Mouse (Mus musculus): ENCODE data around the gene Vars. TPM values are rescaled to one million over a fixed set of nuclear protein-coding genes. Genes with fewer than 3 reads are reported as not detected.
"Not testable (repeated sequence)": the region's sequence is repeated elsewhere in the genome, so short reads cannot be mapped to it uniquely, and the experiment has no call there.

The Vars gene
- polyA plus RNA-seq, 1 experiment from 2014 or later, result 55.7 TPM

GRCm38 (mm10) chr17:35029691-35030532, 29.1 kb downstream of the Vars start:
- no peaks in the 10 kb centered on the region for H3K9me3 ChIP-seq (replicated peaks; ENCODE audit: control insufficient read depth, low read length)
- H3K27ac ChIP-seq (ENCODE audit: low read depth, low read length), result no peak overlapping the region
- 0 out of 2 replicates have a peak overlapping the region, but pooled peaks have one; percentile 1 for H3K4me3 ChIP-seq (ENCODE audit: low read depth, low read length)
- H3K27me3 ChIP-seq (ENCODE audit: control insufficient read depth, insufficient read depth, low read length), result no peaks in the 10 kb centered on the region
- H3K36me3 ChIP-seq (ENCODE audit: control insufficient read depth, insufficient read depth, low read length), result no peaks in the 10 kb centered on the region
- 0 out of 2 replicates have a peak overlapping the region, but pooled peaks have one; percentile 34 for H3K9ac ChIP-seq (ENCODE audit: low read depth, low read length)
- ATAC-seq (replicated peaks; ENCODE audit: insufficient number of reproducible peaks, low FRiP score, low TSS enrichment), result no peak
- WGBS (ENCODE audit: insufficient replicate concordance), result 37% methylated on average over 19 of the region's 19 CpGs
- H3K4me2 ChIP-seq, result peak overlapping the region; percentile 14; the same call in 1 of the 2 replicates
- H3K4me1 ChIP-seq (ENCODE audit: control insufficient read depth, insufficient read depth, low read length), result peaks cover 15% of the 10 kb centered on the region

DNA sequence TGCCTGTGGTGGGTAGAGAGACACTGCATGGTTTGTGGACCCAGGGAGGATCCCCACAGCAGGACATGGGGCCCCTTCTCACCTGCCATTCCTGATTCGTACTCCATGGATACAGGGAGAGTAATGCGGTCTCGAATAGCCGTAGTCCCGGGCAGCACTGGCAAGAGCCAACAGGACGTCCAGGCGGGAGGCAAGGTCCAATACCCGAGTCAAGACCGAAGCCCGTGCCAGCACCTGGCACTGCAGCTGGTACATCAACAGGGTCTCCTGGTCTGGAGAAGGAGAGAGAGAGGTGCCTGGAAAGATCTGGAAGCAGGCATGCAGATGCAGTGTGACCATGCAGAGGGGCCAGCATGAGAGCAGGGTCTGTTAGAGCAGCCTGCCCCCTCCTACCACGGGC, 30.5 kb downstream of the Vars start:
- Histone ChIP-seq H3K36me3 (ENCODE audit: control insufficient read depth, insufficient read depth, low read length) (no peaks in the 10 kb centered on the region), H3K4me1 (ENCODE audit: control insufficient read depth, insufficient read depth, low read length) (peaks cover 13% of the 10 kb centered on the region), H3K27me3 (ENCODE audit: control insufficient read depth, insufficient read depth, low read length) (no peaks in the 10 kb centered on the region), H3K4me3 (ENCODE audit: low read depth, low read length) (no peak overlapping the region), H3K4me2 (no peak overlapping the region), H3K9me3 (replicated peaks; ENCODE audit: control insufficient read depth, low read length) (no peaks in the 10 kb centered on the region), H3K9ac (ENCODE audit: low read depth, low read length) (0 out of 2 replicates have a peak overlapping the region, but pooled peaks have one; percentile 34), H3K27ac (ENCODE audit: low read depth, low read length) (no peak overlapping the region)
- ATAC-seq (replicated peaks; ENCODE audit: insufficient number of reproducible peaks, low FRiP score, low TSS enrichment), result no peak
- WGBS (ENCODE audit: insufficient replicate concordance), result 83% methylated on average over 11 of the region's 11 CpGs

DNA sequence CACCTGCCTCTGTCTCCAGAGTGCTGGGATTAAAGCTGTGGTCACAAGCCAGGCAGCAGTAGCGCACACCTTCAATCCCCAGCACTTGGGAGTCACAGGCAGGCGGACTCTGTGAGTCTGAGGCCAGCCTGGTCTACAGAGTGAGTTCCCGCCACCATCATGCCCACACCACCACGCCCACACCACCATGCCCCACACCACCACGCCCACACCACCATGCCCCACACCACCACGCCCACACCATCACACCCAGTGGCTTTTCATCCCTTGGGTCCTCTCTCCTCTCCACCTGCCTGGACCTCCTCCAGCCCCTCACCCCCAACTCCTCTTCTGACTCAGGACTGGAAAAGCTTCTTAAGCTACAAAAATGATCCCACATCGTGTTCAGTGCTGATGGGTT, 31.1 kb downstream of the Vars start:
- 0 out of 2 replicates have a peak overlapping the region, but pooled peaks have one; percentile 34 for H3K9ac ChIP-seq (ENCODE audit: low read depth, low read length)
- WGBS (ENCODE audit: insufficient replicate concordance), result 76% methylated on average over 7 of the region's 7 CpGs
- no peak overlapping the region for H3K4me2 ChIP-seq
- H3K27me3 ChIP-seq (ENCODE audit: control insufficient read depth, insufficient read depth, low read length), result no peaks in the 10 kb centered on the region
- no peaks in the 10 kb centered on the region for H3K36me3 ChIP-seq (ENCODE audit: control insufficient read depth, insufficient read depth, low read length)
- no peaks in the 10 kb centered on the region for H3K9me3 ChIP-seq (replicated peaks; ENCODE audit: control insufficient read depth, low read length)
- peaks cover 13% of the 10 kb centered on the region for H3K4me1 ChIP-seq (ENCODE audit: control insufficient read depth, insufficient read depth, low read length)
- H3K4me3 ChIP-seq (ENCODE audit: low read depth, low read length), result no peak overlapping the region
- ATAC-seq (replicated peaks; ENCODE audit: insufficient number of reproducible peaks, low FRiP score, low TSS enrichment), result no peak
- H3K27ac ChIP-seq (ENCODE audit: low read depth, low read length), result no peak overlapping the region

- WGBS (ENCODE audit: insufficient replicate concordance), result 60% methylated on average over 8 of the region's 8 CpGs
- Histone ChIP-seq H3K27me3 (ENCODE audit: control insufficient read depth, insufficient read depth, low read length) (no peaks in the 10 kb centered on the region), H3K9ac (ENCODE audit: low read depth, low read length) (no peak overlapping the region), H3K4me3 (ENCODE audit: low read depth, low read length) (no peak overlapping the region), H3K9me3 (replicated peaks; ENCODE audit: control insufficient read depth, low read length) (no peaks in the 10 kb centered on the region), H3K36me3 (ENCODE audit: control insufficient read depth, insufficient read depth, low read length) (no peaks in the 10 kb centered on the region), H3K4me1 (ENCODE audit: control insufficient read depth, insufficient read depth, low read length) (peaks cover 9% of the 10 kb centered on the region), H3K4me2 (no peak overlapping the region), H3K27ac (ENCODE audit: low read depth, low read length) (no peak overlapping the region)
- no peak for ATAC-seq (replicated peaks; ENCODE audit: insufficient number of reproducible peaks, low FRiP score, low TSS enrichment)
These were observed 31.6 kb downstream of the Vars start for GRCm38 (mm10) chr17:35032323-35032870.

- not testable (repeated sequence) for H3K27me3 ChIP-seq (ENCODE audit: control insufficient read depth, insufficient read depth, low read length); H3K9ac ChIP-seq (ENCODE audit: low read depth, low read length); ATAC-seq (replicated peaks; ENCODE audit: insufficient number of reproducible peaks, low FRiP score, low TSS enrichment); H3K36me3 ChIP-seq (ENCODE audit: control insufficient read depth, insufficient read depth, low read length); H3K4me1 ChIP-seq (ENCODE audit: control insufficient read depth, insufficient read depth, low read length); H3K4me2 ChIP-seq; H3K9me3 ChIP-seq (replicated peaks; ENCODE audit: control insufficient read depth, low read length); H3K27ac ChIP-seq (ENCODE audit: low read depth, low read length); H3K4me3 ChIP-seq (ENCODE audit: low read depth, low read length)
- WGBS (ENCODE audit: insufficient replicate concordance), result 68% methylated on average over 1 of the region's 1 CpGs
These were observed 32.9 kb downstream of the Vars start for GRCm38 (mm10) chr17:35033703-35034102.

GRCm38 (mm10) chr17:35034896-35035295, 34.1 kb downstream of the Vars start:
- H3K9me3 ChIP-seq (replicated peaks; ENCODE audit: control insufficient read depth, low read length), result no peaks in the 10 kb centered on the region
- WGBS (ENCODE audit: insufficient replicate concordance), result 68% methylated on average over 6 of the region's 6 CpGs
- H3K27ac ChIP-seq (ENCODE audit: low read depth, low read length), result no peak overlapping the region
- no peak for ATAC-seq (replicated peaks; ENCODE audit: insufficient number of reproducible peaks, low FRiP score, low TSS enrichment)
- no peak overlapping the region for H3K4me2 ChIP-seq
- no peaks in the 10 kb centered on the region for H3K27me3 ChIP-seq (ENCODE audit: control insufficient read depth, insufficient read depth, low read length)
- H3K4me1 ChIP-seq (ENCODE audit: control insufficient read depth, insufficient read depth, low read length), result no peaks in the 10 kb centered on the region; the same call in 1 of the 2 replicates
- H3K4me3 ChIP-seq (ENCODE audit: low read depth, low read length), result no peak overlapping the region
- no peak overlapping the region for H3K9ac ChIP-seq (ENCODE audit: low read depth, low read length)
- no peaks in the 10 kb centered on the region for H3K36me3 ChIP-seq (ENCODE audit: control insufficient read depth, insufficient read depth, low read length)

DNA sequence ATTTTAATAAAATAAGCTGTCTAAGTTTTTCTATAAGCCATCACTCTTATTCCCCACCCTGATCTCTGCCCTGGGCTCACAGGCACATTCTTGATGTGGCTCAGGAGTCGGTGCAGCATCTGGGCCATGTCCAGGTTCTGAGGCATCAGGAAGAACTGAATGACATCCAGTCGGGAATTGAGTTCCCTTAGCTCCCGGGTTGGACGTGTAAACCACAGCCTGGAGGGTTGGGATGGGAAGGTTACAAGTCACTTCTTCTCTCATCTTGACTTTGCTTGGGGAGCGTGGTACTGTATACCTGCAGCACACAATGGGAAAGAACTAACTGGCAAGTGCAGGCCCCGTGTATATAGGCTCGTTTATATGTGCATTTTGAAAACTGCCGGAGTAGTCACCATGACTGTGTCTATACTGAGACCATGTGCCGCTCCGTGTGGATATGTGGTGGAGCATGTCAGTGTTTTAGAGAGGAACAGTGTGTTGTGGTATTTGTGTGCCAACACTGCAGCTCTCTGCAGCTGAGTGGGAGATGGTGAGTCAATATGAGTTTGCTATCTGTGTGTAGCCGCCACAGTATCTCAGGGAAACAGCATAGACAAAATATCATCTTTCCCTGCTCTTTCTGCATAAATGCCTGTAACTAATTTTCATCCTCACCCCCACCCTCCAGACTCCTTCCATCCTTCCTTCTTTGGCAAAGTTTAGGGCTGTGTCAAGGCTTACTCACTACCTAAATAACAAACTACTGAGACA, 38.5 kb downstream of the Vars start:
- Histone ChIP-seq H3K4me3 (ENCODE audit: low read depth, low read length) (no peak overlapping the region), H3K27ac (ENCODE audit: low read depth, low read length) (no peak overlapping the region), H3K9me3 (replicated peaks; ENCODE audit: control insufficient read depth, low read length) (no peaks in the 10 kb centered on the region), H3K9ac (ENCODE audit: low read depth, low read length) (no peak overlapping the region), H3K4me2 (no peak overlapping the region), H3K4me1 (ENCODE audit: control insufficient read depth, insufficient read depth, low read length) (peaks cover 5% of the 10 kb centered on the region; the same call in 1 of the 2 replicates), H3K27me3 (ENCODE audit: control insufficient read depth, insufficient read depth, low read length) (no peaks in the 10 kb centered on the region), H3K36me3 (ENCODE audit: control insufficient read depth, insufficient read depth, low read length) (no peaks in the 10 kb centered on the region)
- WGBS (ENCODE audit: insufficient replicate concordance), result 81% methylated on average over 11 of the region's 11 CpGs
- no peak for ATAC-seq (replicated peaks; ENCODE audit: insufficient number of reproducible peaks, low FRiP score, low TSS enrichment)

- Histone ChIP-seq H3K4me1 (ENCODE audit: control insufficient read depth, insufficient read depth, low read length) (peaks cover 32% of the 10 kb centered on the region), H3K27me3 (ENCODE audit: control insufficient read depth, insufficient read depth, low read length) (no peaks in the 10 kb centered on the region), H3K4me2 (no peak overlapping the region), H3K9me3 (replicated peaks; ENCODE audit: control insufficient read depth, low read length) (no peaks in the 10 kb centered on the region), H3K9ac (ENCODE audit: low read depth, low read length) (no peak overlapping the region), H3K4me3 (ENCODE audit: low read depth, low read length) (no peak overlapping the region), H3K36me3 (ENCODE audit: control insufficient read depth, insufficient read depth, low read length) (no peaks in the 10 kb centered on the region), H3K27ac (ENCODE audit: low read depth, low read length) (peak overlapping the region; percentile 90)
- 70% methylated on average over 4 of the region's 4 CpGs for WGBS (ENCODE audit: insufficient replicate concordance)
- no peak for ATAC-seq (replicated peaks; ENCODE audit: insufficient number of reproducible peaks, low FRiP score, low TSS enrichment)
These were observed 43.0 kb downstream of the Vars start for GRCm38 (mm10) chr17:35043794-35044193.
